Mouse (Mus musculus) kidney, postnatal 0 days (tissue): ENCODE data around the gene Reps1. TPM values are rescaled to one million over a fixed set of nuclear protein-coding genes. Genes with fewer than 3 reads are reported as not detected.

ENCODE experiments used
- ATAC-seq: fragments of 200-750 bp; cut with Nextera tagmentation; replicated peaks from 2 replicates; pipeline ENCODE4 v1.8.0; 2017; ENCODE audit warnings: low read depth, moderate number of reproducible peaks, moderate TSS enrichment, moderate library complexity; ENCODE audit not compliant: low FRiP score
- DNase-seq: peaks from one replicate; pipeline ENCODE4 v3.0.0-alpha.2; 2016; ENCODE audit warnings: low spot score
- H3K27ac ChIP-seq: fragments of 300-500 bp; sonication (generic); 2 replicates; pipeline ENCODE4 v1.5.1; 2014; ENCODE audit warnings: mild to moderate bottlenecking
- H3K27me3 ChIP-seq: fragments of 300-500 bp; sonication (generic); 2 replicates; pipeline ENCODE4 v1.6.1; 2014; ENCODE audit warnings: low read length, mixed read lengths; ENCODE audit not compliant: insufficient read depth
- H3K36me3 ChIP-seq: fragments of 300-500 bp; sonication (generic); 2 replicates; pipeline ENCODE4 v1.6.1; 2014; ENCODE audit warnings: low read length, mixed read lengths; ENCODE audit not compliant: insufficient read depth
- H3K4me1 ChIP-seq: fragments of 300-500 bp; sonication (generic); replicated peaks from 2 replicates; pipeline ENCODE4 v1.6.1; 2014; ENCODE audit warnings: antibody characterized with exemption, low read length, mixed read lengths; ENCODE audit not compliant: insufficient read depth
- H3K4me2 ChIP-seq: fragments of 300-500 bp; sonication (generic); 2 replicates; pipeline ENCODE4 v1.6.1; 2014; ENCODE audit warnings: mild to moderate bottlenecking, low read length, moderate library complexity, mixed read lengths
- H3K4me3 ChIP-seq: fragments of 300-500 bp; sonication (generic); replicated peaks from 2 replicates; pipeline ENCODE4 v1.5.1; 2014; ENCODE audit warnings: low read depth, low read length
- H3K9ac ChIP-seq: fragments of 300-500 bp; sonication (generic); 2 replicates; pipeline ENCODE4 v1.6.1; 2014; ENCODE audit warnings: low read depth, low read length
- H3K9me3 ChIP-seq: fragments of 300-500 bp; sonication (generic); replicated peaks from 2 replicates; pipeline ENCODE4 v1.6.1; 2016; ENCODE audit warnings: low read length, inconsistent platforms, mixed read lengths
- CTCF ChIP-seq: IDR thresholded peaks from 2 replicates; pipeline ENCODE4 v1.5.1; 2016; ENCODE audit warnings: antibody characterized with exemption, low read depth, mild to moderate bottlenecking, moderate library complexity
- WGBS: fragments of 180-500 bp; shearing (Covaris S2); extraction: QIAGEN DNeasy Blood & Tissue Kit; methylation state at CpG from one replicate; pipeline ENCODE4 v1.1.7; 2014; 5-methylcytosine and 5-hydroxymethylcytosine counted together
- polyA plus RNA-seq: library from polyadenylated mRNA; unstranded; fragments of >200 nt; fragmentation: Nextera tagmentation; extraction: Ambion mirVana; gene quantifications from 2 replicates; pipeline ENCODE4 v1.2.1, GENCODE M21; 2015

Gene Reps1
- polyA plus RNA-seq, 1 experiment from 2014 or later = 19.5 TPM

DNA sequence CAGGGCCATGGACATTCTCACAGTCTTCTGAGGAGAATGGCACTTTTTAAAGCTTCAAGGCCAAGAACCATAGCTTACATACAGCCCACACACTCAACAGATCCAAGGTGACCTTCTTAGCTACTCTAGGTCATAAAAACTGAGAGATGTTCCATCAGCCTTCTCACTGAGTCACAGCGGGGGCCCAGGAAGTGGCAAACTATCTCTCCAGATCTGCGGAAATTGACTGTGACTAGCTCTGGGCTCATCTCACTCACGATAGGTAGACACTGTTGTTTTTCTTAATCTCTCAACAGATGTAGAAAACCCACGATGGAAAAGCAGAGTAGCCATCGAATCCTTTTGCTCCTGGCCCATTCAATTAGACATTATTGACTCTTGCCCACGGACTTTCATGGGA lies 86.6 kb downstream of the Reps1 start:
- H3K9me3 ChIP-seq = no peaks in the 10 kb centered on the region
- DNase-seq = no peak
- ATAC-seq = no peak
- H3K36me3 ChIP-seq = no peaks in the 10 kb centered on the region
- no peaks in the 10 kb centered on the region for H3K27me3 ChIP-seq
- TF ChIP-seq CTCF = no peak
- 84% methylated on average over 6 of the region's 6 CpGs for WGBS
- no peaks in the 10 kb centered on the region for H3K4me1 ChIP-seq
- H3K4me2 ChIP-seq = no peak overlapping the region
- H3K27ac ChIP-seq = no peak overlapping the region
- no peak overlapping the region for H3K9ac ChIP-seq
- H3K4me3 ChIP-seq = no peak overlapping the region

DNA sequence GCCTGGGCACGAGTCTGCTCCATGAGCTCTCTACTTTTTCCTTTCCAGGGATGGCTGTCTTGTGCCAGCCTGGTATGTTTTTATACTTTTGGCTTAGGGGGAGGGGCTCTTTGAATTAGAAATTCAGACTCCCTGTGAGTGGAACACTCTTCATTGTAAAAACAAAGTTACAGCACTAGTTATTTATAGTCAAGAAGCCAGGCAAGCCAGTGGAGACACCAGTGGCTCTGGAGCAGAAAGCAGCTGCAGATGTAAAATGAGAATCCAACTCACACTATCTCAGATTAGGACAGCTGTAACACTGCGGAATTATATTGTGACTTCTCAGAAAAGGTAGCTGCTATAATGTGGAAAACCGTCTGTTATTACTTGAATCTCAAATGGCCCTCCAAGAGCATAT lies 91.6 kb downstream of the Reps1 start:
- Histone ChIP-seq H3K4me1 (no peaks in the 10 kb centered on the region), H3K9ac (no peak overlapping the region), H3K27me3 (no peaks in the 10 kb centered on the region), H3K27ac (no peak overlapping the region), H3K4me3 (no peak overlapping the region), H3K36me3 (no peaks in the 10 kb centered on the region), H3K4me2 (no peak overlapping the region), H3K9me3 (no peaks in the 10 kb centered on the region)
- peak; percentile 10 for DNase-seq
- no peak for TF ChIP-seq CTCF
- 47% methylated on average over 3 of the region's 3 CpGs for WGBS
- ATAC-seq = no peak

DNA sequence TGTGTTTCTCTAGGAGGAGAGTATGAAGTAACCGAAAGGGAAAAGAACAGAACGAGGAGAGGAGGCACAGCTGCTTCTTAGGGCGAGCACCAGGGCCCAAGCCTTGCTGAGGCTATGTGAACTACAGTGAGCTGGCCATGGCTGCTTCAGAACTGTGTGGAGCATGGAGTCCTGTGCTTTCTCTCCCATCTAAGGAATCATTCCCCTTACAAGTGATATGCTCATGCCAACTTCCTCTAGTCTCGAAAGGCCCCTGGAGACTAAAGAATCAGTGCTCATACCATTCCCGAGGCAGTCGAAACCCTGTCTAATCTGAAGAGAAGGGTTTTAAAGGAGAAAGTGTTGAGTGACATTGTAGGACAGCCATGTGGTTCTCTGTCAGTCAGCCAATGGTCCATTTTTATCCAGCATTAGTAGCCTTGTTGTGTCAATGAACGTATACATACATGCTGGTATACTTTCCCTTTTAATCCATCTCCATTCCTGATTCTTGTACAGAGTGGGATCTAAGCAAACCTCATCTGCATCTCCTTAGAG lies 106.8 kb downstream of the Reps1 start:
- no peaks in the 10 kb centered on the region for H3K27me3 ChIP-seq
- WGBS = 80% methylated on average over 7 of the region's 7 CpGs
- no peak for TF ChIP-seq CTCF
- H3K27ac ChIP-seq = no peak overlapping the region
- no peak overlapping the region for H3K4me2 ChIP-seq
- DNase-seq = no peak
- no peak overlapping the region for H3K9ac ChIP-seq
- H3K36me3 ChIP-seq = no peaks in the 10 kb centered on the region
- H3K9me3 ChIP-seq = no peaks in the 10 kb centered on the region
- no peak overlapping the region for H3K4me3 ChIP-seq
- ATAC-seq = no peak
- H3K4me1 ChIP-seq = no peaks in the 10 kb centered on the region

Other genes starting within 250 kb of the Reps1 start
- 4.2 and 5.0 TPM in 2 replicates for gene Heca, start 107.8 kb upstream of the Reps1 start, polyA plus RNA-seq
- 192 and 194 TPM in 2 replicates for gene Abracl, start 32.6 kb upstream of the Reps1 start, polyA plus RNA-seq
- gene Ect2l, start 155.0 kb downstream of the Reps1 start, polyA plus RNA-seq = 0.17 and 0.19 TPM in 2 replicates
- 16.5 and 19.3 TPM in 2 replicates for gene Ccdc28a, start 179.1 kb downstream of the Reps1 start, polyA plus RNA-seq